Mouse (Mus musculus): ENCODE results near the gene Adam1b.

GRCm38 (mm10) chr5:121452906-121453305 lies 50.3 kb downstream of the Adam1b start:
- TF ChIP-seq GATA1 (IDR thresholded peaks at IDR 0.05; ENCODE audit: low read length) = no peak
- TF ChIP-seq TAL1 (IDR thresholded peaks at IDR 0.05; ENCODE audit: low read length) = no peak

All from erythroblast, embryonic 14.5 days (primary cell).